Mouse (Mus musculus) 3T3-L1 (cell line): ENCODE results near the gene Ribc2.

Experiments used
- DNase-seq: peaks from one replicate; pipeline ENCODE4 v3.0.0-alpha.2; 2015; ENCODE audit warnings: low read depth, low spot score

The Ribc2 gene

DNA sequence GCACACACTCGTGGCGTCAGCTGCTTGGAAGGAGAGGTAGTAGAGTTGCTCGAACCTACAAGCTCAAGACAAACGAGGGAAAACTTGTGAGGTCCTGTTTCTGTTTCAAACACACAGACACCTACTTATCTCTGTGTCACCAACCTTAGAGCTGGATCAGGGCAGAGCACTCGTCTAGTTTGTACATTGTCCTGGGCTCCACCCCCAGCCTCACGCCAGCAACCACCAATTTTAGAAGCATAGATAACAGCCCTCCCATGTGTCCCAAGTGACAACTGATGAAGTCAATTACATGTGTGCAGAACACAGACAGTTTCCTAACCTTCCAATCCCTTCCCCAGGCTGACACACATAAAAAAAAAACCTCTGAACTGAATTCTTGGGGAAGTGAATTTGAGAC, 46.3 kb downstream of the Ribc2 start:
- DNase-seq: no peak

DNA sequence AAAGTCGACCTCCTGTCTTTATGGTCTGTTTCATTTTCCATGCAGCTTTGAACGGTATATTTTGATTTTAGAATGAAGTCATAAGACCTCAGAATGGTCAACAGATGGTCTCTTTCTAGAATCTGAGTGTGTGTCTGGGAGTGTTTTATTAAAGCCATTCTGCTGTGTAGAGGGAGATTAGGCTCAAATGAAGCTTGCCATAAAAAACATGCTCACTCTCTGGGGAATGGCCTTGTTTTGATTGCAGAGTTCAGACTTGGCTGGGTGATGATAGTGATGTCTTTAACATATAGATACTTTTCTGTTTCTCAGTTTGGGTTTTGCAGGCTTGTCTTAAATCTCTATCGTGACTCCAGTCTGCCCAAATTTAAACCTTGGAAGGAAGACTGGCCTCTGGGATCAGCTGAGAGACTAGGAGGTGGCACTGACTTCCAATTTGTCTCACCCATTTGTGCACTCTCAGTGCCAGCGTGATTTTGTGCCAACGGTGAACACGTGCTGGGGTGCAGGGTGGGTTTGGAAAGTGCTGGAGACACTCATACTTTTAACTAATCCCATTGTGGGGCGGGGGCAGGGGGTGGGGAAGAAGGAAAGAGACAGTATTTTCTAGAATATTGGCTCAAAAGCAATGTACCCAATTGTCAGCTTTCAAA, 47.8 kb downstream of the Ribc2 start:
- no peak for DNase-seq

DNA sequence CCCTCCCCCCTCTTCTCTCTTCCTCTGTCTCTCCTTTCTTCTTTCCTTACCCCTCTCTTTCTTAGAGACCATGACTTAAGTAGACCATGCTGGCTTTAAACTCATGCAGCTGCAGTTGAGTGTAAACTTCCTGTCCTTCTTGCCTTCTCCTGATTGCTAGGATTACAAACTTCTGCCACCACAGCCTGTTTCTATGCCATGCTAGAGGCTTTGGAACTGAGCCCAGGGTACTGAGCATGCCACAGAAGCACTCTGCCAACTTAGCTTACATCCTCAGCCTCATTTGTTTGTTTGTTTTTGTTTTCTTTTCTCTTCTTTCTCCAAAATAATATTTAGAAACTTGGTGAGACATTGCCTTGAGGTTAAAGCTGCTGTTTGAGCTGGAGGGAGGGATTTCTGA, 48.5 kb downstream of the Ribc2 start:
- no peak for DNase-seq

DNA sequence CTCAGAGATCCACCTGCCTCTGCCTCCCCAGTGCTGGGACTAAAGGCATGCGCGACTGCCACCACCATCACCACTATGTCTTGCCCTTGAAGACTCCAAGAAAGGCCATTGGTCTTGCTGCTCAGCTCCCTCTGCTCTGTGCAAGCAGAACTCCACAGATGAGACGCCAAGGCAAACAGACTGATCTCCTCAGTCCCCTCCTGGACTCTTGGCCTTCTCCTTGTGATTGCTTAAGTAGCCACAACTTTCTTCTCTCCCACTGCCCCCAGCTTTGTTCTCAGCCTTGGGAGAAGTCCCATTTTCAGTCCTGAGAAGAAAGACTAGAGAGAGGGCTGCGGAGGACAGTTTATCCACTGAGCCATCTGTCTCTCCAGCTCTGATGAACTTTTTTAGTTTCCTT, 50.2 kb downstream of the Ribc2 start:
- no peak for DNase-seq

DNA sequence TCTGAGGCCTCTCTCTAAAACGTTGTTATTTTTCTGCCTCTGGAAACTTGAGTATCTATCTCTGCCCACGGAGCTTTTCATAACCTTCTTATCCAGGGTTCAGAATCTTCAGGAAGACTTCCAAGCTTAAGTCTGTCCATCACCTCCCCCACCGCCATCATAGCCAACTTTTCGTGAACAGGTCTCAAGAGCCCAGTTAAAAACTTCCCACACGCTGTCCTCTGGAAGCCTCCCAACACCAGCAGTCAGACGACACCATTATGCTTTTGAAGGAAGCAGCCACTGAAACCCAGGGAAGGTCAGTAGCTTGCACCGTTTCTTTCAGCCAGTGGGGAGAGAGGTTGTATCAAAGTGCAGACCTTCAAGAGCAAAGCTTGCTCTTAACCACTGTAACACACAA, 55.0 kb downstream of the Ribc2 start:
- DNase-seq: peak; percentile 41

DNA sequence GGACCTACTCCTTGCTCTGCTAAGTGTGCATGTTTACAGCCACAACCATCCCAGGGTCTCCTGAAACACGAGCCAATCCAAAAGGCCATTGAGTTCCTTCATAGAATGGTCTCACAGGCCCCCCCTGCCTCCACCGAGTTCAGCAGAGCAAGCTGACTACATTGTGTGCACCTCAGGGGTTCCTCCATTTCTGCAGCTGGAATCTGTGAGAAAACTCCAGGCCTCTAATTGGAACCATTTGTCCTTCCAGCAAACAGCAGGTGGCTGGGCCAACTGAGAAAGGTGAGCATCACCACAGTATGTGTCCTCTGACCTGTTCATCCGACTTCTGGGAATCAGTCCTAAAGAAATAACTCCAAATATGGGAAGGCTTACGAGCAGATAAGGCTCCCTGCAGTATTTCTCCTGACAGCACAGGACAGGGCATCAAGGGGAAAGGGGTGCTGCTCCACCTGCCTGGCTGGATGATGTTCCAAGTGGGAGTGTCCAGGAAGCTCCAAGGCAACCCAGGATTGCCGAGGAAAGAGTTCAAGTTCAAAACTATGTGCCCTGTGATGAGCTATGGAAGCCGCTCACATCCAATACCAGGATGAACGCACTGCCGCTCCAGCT, 56.4 kb downstream of the Ribc2 start:
- DNase-seq: no peak
